ENCODE assay signal across 8 mouse cellular contexts in the genomic region with DNA sequence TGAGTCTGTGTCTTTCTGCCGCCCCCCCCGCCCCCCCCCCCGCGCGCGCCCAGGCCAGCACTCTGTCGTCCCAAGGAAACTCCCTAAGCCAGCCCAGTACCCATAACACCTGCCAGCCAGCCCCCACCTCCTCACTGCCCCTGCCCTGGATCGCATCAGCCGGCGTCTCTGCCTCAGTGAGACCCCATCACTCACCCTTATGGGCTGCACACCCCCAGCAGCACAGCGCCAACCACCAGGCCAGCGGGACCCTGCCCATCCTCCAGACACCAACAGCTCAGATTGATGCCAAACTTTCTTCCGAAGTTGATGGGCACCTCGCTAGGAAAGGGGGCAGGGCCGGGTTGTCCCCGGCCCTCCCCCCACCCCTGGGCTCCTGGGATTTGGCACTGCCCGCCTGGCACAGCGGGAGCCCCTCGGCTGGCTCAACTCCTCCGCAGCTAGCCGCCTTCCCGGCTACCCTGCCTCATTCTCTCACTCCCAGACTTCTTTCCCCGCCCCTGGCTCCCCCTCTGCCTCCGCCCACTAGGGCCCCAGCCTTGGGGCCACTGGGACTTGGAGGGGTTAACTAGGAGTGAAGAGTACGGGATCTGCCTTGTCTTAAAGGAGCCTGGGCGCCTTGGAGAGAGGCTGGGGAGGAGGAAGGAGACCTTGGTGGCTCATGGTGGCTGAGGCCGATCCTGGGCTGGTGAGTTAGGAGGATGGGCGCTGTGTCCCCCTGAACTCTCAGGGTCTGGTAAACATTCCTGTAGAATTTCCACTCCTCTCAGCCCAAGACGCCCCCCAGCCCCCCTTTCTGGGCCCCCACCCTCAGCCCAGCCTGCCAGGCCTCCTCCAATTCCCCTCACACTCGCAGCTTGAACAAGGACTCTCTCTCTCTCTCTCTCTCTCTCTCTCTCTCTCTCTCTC. TPM values are rescaled to one million over a fixed set of nuclear protein-coding genes. Genes with fewer than 3 reads are reported as not detected.
DNase-seq lines count a peak whose midpoint lies in the region; ATAC-seq and TF ChIP-seq lines count a peak whose summit lies in the region.

A gene (minus strand): TSS at position 486 of the 909 bp plus-strand sequence.

- WGBS in forebrain, embryonic 13.5 days: under 1% methylated on average over 27 of the region's 30 CpGs
- WGBS in heart, embryonic 16.5 days: 1% methylated on average over 30 of the region's 30 CpGs
- WGBS in liver, embryonic 14.5 days (ENCODE audit: insufficient replicate concordance): 4% methylated on average over 25 of the region's 30 CpGs
- under 1% methylated on average over 29 of the region's 30 CpGs for WGBS in neural tube, embryonic 12.5 days

- H3K9me3 ChIP-seq in forebrain, embryonic 13.5 days (replicated peaks): no peaks in the 10 kb centered on the region
- H3K9me3 ChIP-seq in heart, embryonic 16.5 days (replicated peaks; ENCODE audit: control insufficient read depth, low read length): no peaks in the 10 kb centered on the region
- H3K9me3 ChIP-seq in liver, embryonic 14.5 days (ENCODE audit: control insufficient read depth, low read length): no peaks in the 10 kb centered on the region
- H3K9me3 ChIP-seq in neural tube, embryonic 12.5 days: no peaks in the 10 kb centered on the region

- peak; percentile 36 for DNase-seq in MN1 (ENCODE audit: low spot score)
- DNase-seq in cerebellum, adult 11 months: peak; percentile 11
- DNase-seq in kidney, postnatal 14 days: peak; percentile 76
- no peak for DNase-seq in liver, embryonic 14.5 days (ENCODE audit: low read depth in 3 of 3, low spot score in 3 of 3)
- peak; percentile 62 for DNase-seq in yolk sac, embryonic 10.5 days (ENCODE audit: low spot score)

- H3K27ac ChIP-seq in forebrain, embryonic 13.5 days: peak within 1 kb of the TSS; percentile 65
- H3K27ac ChIP-seq in heart, embryonic 16.5 days (ENCODE audit: low read length): peak within 1 kb of the TSS; percentile 51; the same call in 1 of the 2 replicates
- H3K27ac ChIP-seq in liver, embryonic 14.5 days: no peak within 1 kb of the TSS
- no peak within 1 kb of the TSS for H3K27ac ChIP-seq in neural tube, embryonic 12.5 days

- TF ChIP-seq EP300 in liver, embryonic 14.5 days (IDR thresholded peaks at IDR 0.05; ENCODE audit: low read depth): no peak

- peaks cover 27% of the 10 kb centered on the region for H3K4me1 ChIP-seq in forebrain, embryonic 13.5 days
- H3K4me1 ChIP-seq in heart, embryonic 16.5 days (ENCODE audit: control insufficient read depth, insufficient read depth, low read length): peaks cover 15% of the 10 kb centered on the region
- H3K4me1 ChIP-seq in liver, embryonic 14.5 days (replicated peaks; ENCODE audit: control insufficient read depth in 2 of 2, insufficient read depth in 2 of 2, low read length in 1 of 2): peaks cover 0 to 7% of the 10 kb centered on the region in 2 experiments; a peak in 1 of 4 replicates
- H3K4me1 ChIP-seq in neural tube, embryonic 12.5 days: peaks cover 19% of the 10 kb centered on the region

- no peak for TF ChIP-seq CTCF in liver, embryonic 14.5 days (IDR thresholded peaks at IDR 0.05; ENCODE audit: low read depth)

- peak within 1 kb of the TSS; percentile 78 for H3K4me2 ChIP-seq in forebrain, embryonic 13.5 days
- H3K4me2 ChIP-seq in heart, embryonic 16.5 days (ENCODE audit: low read depth, low read length): peak within 1 kb of the TSS; percentile 78
- H3K4me2 ChIP-seq in liver, embryonic 14.5 days (ENCODE audit: low read depth): peak within 1 kb of the TSS; percentile 29
- H3K4me2 ChIP-seq in neural tube, embryonic 12.5 days (replicated peaks): peak within 1 kb of the TSS; percentile 79

- no peaks in the 10 kb centered on the region for H3K27me3 ChIP-seq in forebrain, embryonic 13.5 days
- H3K27me3 ChIP-seq in heart, embryonic 16.5 days (ENCODE audit: control insufficient read depth, insufficient read depth, low read length): no peaks in the 10 kb centered on the region
- no peaks in the 10 kb centered on the region; the same call in 1 of the 2 replicates for H3K27me3 ChIP-seq in liver, embryonic 14.5 days (ENCODE audit: control insufficient read depth, insufficient read depth, low read length)
- 0 out of 2 replicates have a peak, but pooled peaks cover 3% of the 10 kb centered on the region for H3K27me3 ChIP-seq in neural tube, embryonic 12.5 days (replicated peaks)

- H3K9ac ChIP-seq in forebrain, embryonic 13.5 days: peak within 1 kb of the TSS; percentile 68
- peak within 1 kb of the TSS; percentile 74 for H3K9ac ChIP-seq in heart, embryonic 16.5 days (ENCODE audit: low read length)
- H3K9ac ChIP-seq in liver, embryonic 14.5 days (replicated peaks): no peak within 1 kb of the TSS
- peak within 1 kb of the TSS; percentile 57 for H3K9ac ChIP-seq in neural tube, embryonic 12.5 days

- ATAC-seq in forebrain, embryonic 13.5 days: peak; percentile 87
- ATAC-seq in heart, embryonic 16.5 days (replicated peaks; ENCODE audit: extremely low read depth, insufficient read depth, low FRiP score): peak; percentile 76
- ATAC-seq in liver, embryonic 14.5 days (ENCODE audit: insufficient read depth): no peak
- peak; percentile 85 for ATAC-seq in neural tube, embryonic 12.5 days (ENCODE audit: low FRiP score, low read depth)

- H3K4me3 ChIP-seq in forebrain, embryonic 13.5 days: peak within 1 kb of the TSS; percentile 47
- peak within 1 kb of the TSS; percentile 62 for H3K4me3 ChIP-seq in heart, embryonic 16.5 days (ENCODE audit: low read length)
- H3K4me3 ChIP-seq in liver, embryonic 14.5 days (ENCODE audit: insufficient read depth in 1 of 2, low read depth in 2 of 2, low read length in 2 of 2): peak within 1 kb of the TSS; percentile 34 to 41
- peak within 1 kb of the TSS; percentile 46 for H3K4me3 ChIP-seq in neural tube, embryonic 12.5 days

- 0 out of 2 replicates have a peak, but pooled peaks cover 4% of the 10 kb centered on the region for H3K36me3 ChIP-seq in forebrain, embryonic 13.5 days (ENCODE audit: poor library complexity, severe bottlenecking)
- H3K36me3 ChIP-seq in heart, embryonic 16.5 days (ENCODE audit: control insufficient read depth, insufficient read depth): no peaks in the 10 kb centered on the region
- H3K36me3 ChIP-seq in liver, embryonic 14.5 days (replicated peaks; ENCODE audit: control insufficient read depth, insufficient read depth, low read depth): no peaks in the 10 kb centered on the region
- H3K36me3 ChIP-seq in neural tube, embryonic 12.5 days: no peaks in the 10 kb centered on the region

RNA-seq across cellular contexts. Expression of the gene that starts here (rescaled TPM):
- polyA plus RNA-seq in forebrain, embryonic 13.5 days (2015; fragmentation: Nextera tagmentation; extraction: Ambion mirVana): 18.1 and 19.4 TPM in 2 replicates
- 44.5 and 45.1 TPM in 2 replicates for polyA plus RNA-seq in heart, embryonic 16.5 days (2015; fragmentation: Nextera tagmentation; extraction: Ambion mirVana)
- polyA plus RNA-seq in liver, embryonic 14.5 days (2012; rRNA removed): 5.3 and 5.8 TPM in 2 replicates
- polyA plus RNA-seq in liver, embryonic 14.5 days (2014; fragmentation: Nextera tagmentation; extraction: Ambion mirVana): 11.8 and 12.7 TPM in 2 replicates
- 33.0 and 35.7 TPM in 2 replicates for polyA plus RNA-seq in neural tube, embryonic 12.5 days (2016; fragmentation: Nextera tagmentation; extraction: Ambion mirVana)

Comparison
In these comparisons a context has a peak if more than half of its experiments do, and no peak if none do; other contexts are left out.
1. DNase-seq: peak in MN1 (single experiment), cerebellum, adult 11 months (single experiment), kidney, postnatal 14 days (single experiment) and yolk sac, embryonic 10.5 days (single experiment); none in liver, embryonic 14.5 days (0 of 3).
2. H3K27ac ChIP-seq: peak in forebrain, embryonic 13.5 days (single experiment) and heart, embryonic 16.5 days (single experiment); none in liver, embryonic 14.5 days (single experiment) and neural tube, embryonic 12.5 days (single experiment).
3. H3K4me2 ChIP-seq: peak in every context shown above with its lines; median percentile 79 in neural tube, embryonic 12.5 days; 78 in forebrain, embryonic 13.5 days; 78 in heart, embryonic 16.5 days; 29 in liver, embryonic 14.5 days.
4. Peak in every context shown above with its lines, with median percentiles within 50 percentile points of each other: H3K4me3 ChIP-seq.